26 mouse cellular contexts compared by ENCODE assay signal in the genomic region with DNA sequence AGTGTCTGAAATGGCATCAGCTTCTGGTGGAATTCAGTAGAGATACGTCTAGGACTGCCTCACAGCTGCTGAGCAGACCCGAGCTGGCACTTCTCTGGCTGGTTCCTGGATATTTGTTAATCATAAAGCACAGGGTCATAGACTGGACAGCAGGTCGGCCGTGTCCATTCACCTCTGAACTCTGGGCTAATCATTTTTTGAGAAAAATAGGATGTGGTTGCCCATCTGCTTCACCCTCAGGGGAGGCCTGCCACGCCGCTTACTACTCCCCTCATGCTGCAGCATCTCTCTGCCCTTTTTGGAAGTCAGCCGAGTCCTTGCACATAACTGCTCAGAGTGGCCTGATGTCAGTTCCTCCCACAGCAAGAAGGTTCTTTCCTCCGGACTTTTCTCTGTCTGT. TPM values are rescaled to one million over a fixed set of nuclear protein-coding genes. Genes with fewer than 3 reads are reported as not detected.
DNase-seq lines count a peak whose midpoint lies in the region; ATAC-seq and TF ChIP-seq lines count a peak whose summit lies in the region.
"Had no signal": no experiment of that assay in that cellular context is flagged by ENCODE, and none has a peak within 500 bp of the region (broad histone marks: within the 10 kb centered on the region; RNA-seq: fewer than 3 reads in every experiment).

No protein-coding gene starts in this region.

- peak overlapping the region; percentile 45; the same call in 1 of the 2 replicates for H3K27ac ChIP-seq in liver, postnatal 0 days (ENCODE audit: low read depth)
- no peak overlapping the region for H3K27ac ChIP-seq in liver, embryonic 11.5 days (ENCODE audit: low read depth, low read length)
- H3K27ac ChIP-seq in neural tube, embryonic 15.5 days (replicated peaks): no peak overlapping the region
- H3K27ac ChIP-seq: gastrocnemius, adult 2 months; heart, adult 2 months; limb, embryonic 13.5 days; liver, embryonic 14.5 days; stomach, embryonic 15.5 days had no signal

- no peaks in the 10 kb centered on the region for H3K27me3 ChIP-seq in liver, postnatal 0 days (ENCODE audit: insufficient read depth, low read length)
- no peaks in the 10 kb centered on the region for H3K27me3 ChIP-seq in liver, embryonic 11.5 days (replicated peaks; ENCODE audit: control insufficient read depth, insufficient read depth, low read length)
- no peaks in the 10 kb centered on the region for H3K27me3 ChIP-seq in neural tube, embryonic 15.5 days (replicated peaks)
- H3K27me3 ChIP-seq: heart, embryonic 12.5 days; limb, embryonic 13.5 days; stomach, embryonic 15.5 days had no signal

- peaks cover 11% of the 10 kb centered on the region for H3K36me3 ChIP-seq in liver, postnatal 0 days (replicated peaks; ENCODE audit: insufficient read depth, low read length)
- peaks cover 6% of the 10 kb centered on the region; the same call in 1 of the 2 replicates for H3K36me3 ChIP-seq in liver, embryonic 11.5 days (ENCODE audit: control insufficient read depth, insufficient read depth, low read length)
- H3K36me3 ChIP-seq in neural tube, embryonic 15.5 days: peaks cover 34% of the 10 kb centered on the region
- H3K36me3 ChIP-seq: stomach, embryonic 15.5 days had no signal

- H3K9ac ChIP-seq in liver, postnatal 0 days (replicated peaks): no peak overlapping the region
- no peak overlapping the region for H3K9ac ChIP-seq in liver, embryonic 11.5 days (ENCODE audit: low read depth, low read length)
- no peak overlapping the region for H3K9ac ChIP-seq in neural tube, embryonic 15.5 days (replicated peaks)
- H3K9ac ChIP-seq: heart, embryonic 12.5 days; limb, embryonic 13.5 days; liver, embryonic 14.5 days; lung, embryonic 14.5 days; stomach, embryonic 15.5 days had no signal

- H3K4me3 ChIP-seq in liver, postnatal 0 days (ENCODE audit: low read depth, low read length): no peak overlapping the region
- no peak overlapping the region for H3K4me3 ChIP-seq in liver, embryonic 11.5 days (ENCODE audit: low read depth, low read length)
- H3K4me3 ChIP-seq in neural tube, embryonic 15.5 days (replicated peaks): no peak overlapping the region
- H3K4me3 ChIP-seq: erythroblast, embryonic 14.5 days; gastrocnemius, adult 2 months; heart, adult 2 months; heart, embryonic 12.5 days; limb, embryonic 13.5 days; stomach, embryonic 15.5 days had no signal

- ATAC-seq in liver, postnatal 0 days: no peak
- no peak for ATAC-seq in liver, embryonic 11.5 days (replicated peaks; ENCODE audit: low FRiP score)
- no peak for ATAC-seq in neural tube, embryonic 15.5 days (ENCODE audit: low FRiP score)
- ATAC-seq: forebrain, embryonic 16.5 days; hindbrain, embryonic 16.5 days had no signal

- no peak for TF ChIP-seq EP300 in liver, postnatal 0 days (IDR thresholded peaks at IDR 0.05; ENCODE audit: low read depth)

- H3K4me1 ChIP-seq in liver, postnatal 0 days (ENCODE audit: insufficient read depth): peaks cover 15% of the 10 kb centered on the region
- peaks cover 5% of the 10 kb centered on the region for H3K4me1 ChIP-seq in liver, embryonic 11.5 days (replicated peaks; ENCODE audit: control insufficient read depth, insufficient read depth, low read length)
- peaks cover 10% of the 10 kb centered on the region for H3K4me1 ChIP-seq in neural tube, embryonic 15.5 days

- no peaks in the 10 kb centered on the region for H3K9me3 ChIP-seq in liver, postnatal 0 days (ENCODE audit: low read length)
- H3K9me3 ChIP-seq in liver, embryonic 11.5 days (ENCODE audit: control insufficient read depth, low read length): no peaks in the 10 kb centered on the region
- no peaks in the 10 kb centered on the region for H3K9me3 ChIP-seq in neural tube, embryonic 15.5 days (replicated peaks)
- H3K9me3 ChIP-seq: heart, embryonic 12.5 days; limb, embryonic 13.5 days; stomach, embryonic 15.5 days had no signal

- WGBS in liver, postnatal 0 days (ENCODE audit: insufficient replicate concordance): 56% methylated on average over 8 of the region's 8 CpGs
- 80% methylated on average over 8 of the region's 8 CpGs for WGBS in liver, embryonic 11.5 days
- WGBS in neural tube, embryonic 15.5 days: 84% methylated on average over 8 of the region's 8 CpGs

- H3K4me2 ChIP-seq in liver, postnatal 0 days (ENCODE audit: low read depth, low read length): no peak overlapping the region
- H3K4me2 ChIP-seq in liver, embryonic 11.5 days: no peak overlapping the region
- no peak overlapping the region for H3K4me2 ChIP-seq in neural tube, embryonic 15.5 days
- H3K4me2 ChIP-seq: heart, embryonic 12.5 days; limb, embryonic 13.5 days; lung, embryonic 14.5 days; stomach, embryonic 15.5 days had no signal

- peak; percentile 68 for DNase-seq in heart, adult 11 months
- no peak for DNase-seq in heart, postnatal 36 days
- DNase-seq in liver, postnatal 0 days: peak; percentile 27
- no peak for DNase-seq in liver, embryonic 11.5 days (ENCODE audit: low spot score)
- DNase-seq in kidney, postnatal 25 days: peak; percentile 85 to 92
- DNase-seq in embryo, embryonic 9.5 days (ENCODE audit: extremely low spot score): no peak
- no peak for DNase-seq in c-Kit-positive CD71-positive TER-119-positive erythroid progenitor cells, embryonic 14.5 days (ENCODE audit: low spot score)
- DNase-seq: adrenal gland, postnatal 25 days; cerebellum, adult 18-20 months; cerebellum, postnatal 10 days; gastrocnemius, adult 2 months; gastrocnemius, postnatal 36 days; heart, adult 2 months; layer of hippocampus, adult 9-11 months; lung, embryonic 14.5 days; lung, postnatal 14 days; midbrain, embryonic 14.5 days; right cerebral cortex, postnatal 25 days had no signal

- no peak for TF ChIP-seq CTCF in liver, postnatal 0 days (IDR thresholded peaks at IDR 0.05; ENCODE audit: low read depth)

- intact Hi-C loops in heart, postnatal 36 days (cut with DNase I): loop anchor here (2.0 kb wide), 1 partner anchor 17 kb away; no protein-coding TSS in a partner anchor

RNA-seq across cellular contexts. Expression of a gene that starts 18.6 kb away (rescaled TPM):
- total RNA-seq in heart, postnatal 36 days (2021): 1 to 10 TPM; 2.9 to 3.1 TPM
- polyA plus RNA-seq in liver, postnatal 0 days (2015; fragmentation: Nextera tagmentation; extraction: Ambion mirVana): 37.4 and 38.1 TPM in 2 replicates
- polyA plus RNA-seq in liver, embryonic 11.5 days (2014; fragmentation: Nextera tagmentation; extraction: Ambion mirVana): 5.2 and 6.8 TPM in 2 replicates
- polyA plus RNA-seq in neural tube, embryonic 15.5 days (2015; fragmentation: Nextera tagmentation; extraction: Ambion mirVana): 17.5 and 21.6 TPM in 2 replicates
- polyA plus RNA-seq: erythroblast, embryonic 14.5 days had no signal

RNA-seq across cellular contexts. Expression of a gene that starts 22.4 kb away (rescaled TPM):
- 10 to 100 TPM; 10.9 to 13.2 TPM for total RNA-seq in heart, postnatal 36 days (2021)
- polyA plus RNA-seq in liver, postnatal 0 days (2015; fragmentation: Nextera tagmentation; extraction: Ambion mirVana): 25.0 and 26.7 TPM in 2 replicates
- polyA plus RNA-seq in liver, embryonic 11.5 days (2014; fragmentation: Nextera tagmentation; extraction: Ambion mirVana): 37.1 and 38.4 TPM in 2 replicates
- 50.5 and 52.4 TPM in 2 replicates for polyA plus RNA-seq in neural tube, embryonic 15.5 days (2015; fragmentation: Nextera tagmentation; extraction: Ambion mirVana)

RNA-seq across cellular contexts. Expression of a gene that starts 27.4 kb away (rescaled TPM):
- 10 to 100 TPM; 41.3 to 44.8 TPM for total RNA-seq in heart, postnatal 36 days (2021)
- polyA plus RNA-seq in liver, postnatal 0 days (2015; fragmentation: Nextera tagmentation; extraction: Ambion mirVana): 20.8 and 23.9 TPM in 2 replicates
- polyA plus RNA-seq in liver, embryonic 11.5 days (2014; fragmentation: Nextera tagmentation; extraction: Ambion mirVana): 58.7 and 59.9 TPM in 2 replicates
- 47.8 and 55.0 TPM in 2 replicates for polyA plus RNA-seq in neural tube, embryonic 15.5 days (2015; fragmentation: Nextera tagmentation; extraction: Ambion mirVana)

RNA-seq across cellular contexts. Expression of a gene that starts 29.4 kb away (rescaled TPM):
- total RNA-seq in heart, postnatal 36 days (2021): under 1 TPM; 0.61 to 0.95 TPM
- 2.0 and 2.5 TPM in 2 replicates for polyA plus RNA-seq in liver, postnatal 0 days (2015; fragmentation: Nextera tagmentation; extraction: Ambion mirVana)
- 1.9 TPM in 2 replicates for polyA plus RNA-seq in liver, embryonic 11.5 days (2014; fragmentation: Nextera tagmentation; extraction: Ambion mirVana)
- polyA plus RNA-seq in neural tube, embryonic 15.5 days (2015; fragmentation: Nextera tagmentation; extraction: Ambion mirVana): 4.5 and 4.8 TPM in 2 replicates
- polyA plus RNA-seq: erythroblast, embryonic 14.5 days had no signal

Comparison
In these comparisons a context has a peak if more than half of its experiments do, and no peak if none do; other contexts are left out.
1. DNase-seq: peak in heart, adult 11 months (single experiment), liver, postnatal 0 days (single experiment) and kidney, postnatal 25 days (2 of 2); none in heart, postnatal 36 days (0 of 2), liver, embryonic 11.5 days (single experiment), embryo, embryonic 9.5 days (single experiment) and c-Kit-positive CD71-positive TER-119-positive erythroid progenitor cells, embryonic 14.5 days (single experiment).